Mouse (Mus musculus) bone marrow, adult 2 months (tissue): ENCODE data around the gene Thbs2. TPM values are rescaled to one million over a fixed set of nuclear protein-coding genes. Genes with fewer than 3 reads are reported as not detected.

Experiments
- H3K27ac ChIP-seq: fragments of 200-500 bp; 2 replicates; pipeline ENCODE4 v1.5.1; 2012; ENCODE audit warnings: low read depth, mild to moderate bottlenecking, control low read depth, inconsistent platforms, low read length; ENCODE audit not compliant: control insufficient read depth, poor library complexity, insufficient read depth
- H3K4me1 ChIP-seq: fragments of 200-500 bp; 2 replicates; pipeline ENCODE4 v1.6.1; 2011; ENCODE audit warnings: low read length; ENCODE audit not compliant: control insufficient read depth, insufficient read depth
- H3K4me3 ChIP-seq: fragments of 200-500 bp; replicated peaks from 2 replicates; pipeline ENCODE3; 2011; ENCODE audit warnings: mild to moderate bottlenecking, low read depth, low read length, control low read depth; ENCODE audit not compliant: control insufficient read depth
- CTCF ChIP-seq: fragments of 200-500 bp; IDR thresholded peaks from 2 replicates; pipeline ENCODE4 v1.5.1; 2011; ENCODE audit warnings: low read length, control low read depth; ENCODE audit not compliant: control insufficient read depth, insufficient read depth
- POLR2A ChIP-seq: fragments of 200-500 bp; IDR thresholded peaks from 2 replicates; pipeline ENCODE4 v1.6.1; 2011; ENCODE audit warnings: low read depth, mild to moderate bottlenecking, control low read depth, low read length, borderline replicate concordance; ENCODE audit not compliant: control insufficient read depth
- WGBS: fragments of 180-500 bp; shearing (Covaris S2); methylation state at CpG from one replicate; pipeline ENCODE4 v1.1.7; 2018; 5-methylcytosine and 5-hydroxymethylcytosine counted together
- polyA plus RNA-seq: library from polyadenylated mRNA; stranded (reverse); fragments of >200 nt; gene quantifications from 2 replicates; pipeline ENCODE4 v1.2.4, GENCODE M21; 2011; ENCODE audit warnings: low replicate concordance; ENCODE audit not compliant: missing spikeins, insufficient read depth, insufficient read length

The Thbs2 gene
- polyA plus RNA-seq, 1 experiment = 7.0 TPM

GRCm38 (mm10) chr17:14663366-14663765, 30.7 kb downstream of the Thbs2 start:
- WGBS = 75% methylated on average over 5 of the region's 5 CpGs
- H3K4me3 ChIP-seq = no peak overlapping the region

GRCm38 (mm10) chr17:14662409-14662808, 31.6 kb downstream of the Thbs2 start:
- TF ChIP-seq CTCF (no peak), POLR2A (no peak)
- no peak overlapping the region for H3K27ac ChIP-seq
- H3K4me3 ChIP-seq = no peak overlapping the region
- H3K4me1 ChIP-seq = no peaks in the 10 kb centered on the region
- WGBS = 78% methylated on average over 6 of the region's 6 CpGs

More at GRCm38 (mm10) chr17:14663366-14663765, 30.7 kb downstream of the Thbs2 start:
- H3K4me1 ChIP-seq = no peaks in the 10 kb centered on the region
- TF ChIP-seq CTCF = no peak
- no peak overlapping the region for H3K27ac ChIP-seq

- no peak overlapping the region for H3K4me3 ChIP-seq
- no peaks in the 10 kb centered on the region for H3K4me1 ChIP-seq
- no peak for TF ChIP-seq POLR2A
- no peak for TF ChIP-seq CTCF
- WGBS = 64% methylated on average over 4 of the region's 4 CpGs
- H3K27ac ChIP-seq = no peak overlapping the region
Measured at GRCm38 (mm10) chr17:14659746-14660145, 34.3 kb downstream of the Thbs2 start.

GRCm38 (mm10) chr17:14658123-14658522, 35.9 kb downstream of the Thbs2 start:
- WGBS = 64% methylated on average over 2 of the region's 2 CpGs
- H3K4me3 ChIP-seq = no peak overlapping the region
- H3K4me1 ChIP-seq = no peaks in the 10 kb centered on the region
- H3K27ac ChIP-seq = no peak overlapping the region
- TF ChIP-seq POLR2A = no peak
- no peak for TF ChIP-seq CTCF

- H3K4me3 ChIP-seq = no peak overlapping the region
- no peaks in the 10 kb centered on the region for H3K4me1 ChIP-seq
- H3K27ac ChIP-seq = no peak overlapping the region
- TF ChIP-seq CTCF (no peak), POLR2A (no peak)
Measured at GRCm38 (mm10) chr17:14657123-14657522, 36.9 kb downstream of the Thbs2 start.

- Histone ChIP-seq H3K27ac (no peak overlapping the region), H3K4me1 (no peaks in the 10 kb centered on the region), H3K4me3 (no peak overlapping the region)
- 67% methylated on average over 3 of the region's 3 CpGs for WGBS
- TF ChIP-seq POLR2A (no peak), CTCF (no peak)
Measured at GRCm38 (mm10) chr17:14654981-14655380, 39.1 kb downstream of the Thbs2 start.

- 67% methylated on average over 7 of the region's 7 CpGs for WGBS
- TF ChIP-seq POLR2A (no peak), CTCF (no peak)
- no peak overlapping the region for H3K4me3 ChIP-seq
- no peak overlapping the region for H3K27ac ChIP-seq
- no peaks in the 10 kb centered on the region for H3K4me1 ChIP-seq
Measured at GRCm38 (mm10) chr17:14652013-14652412, 42.0 kb downstream of the Thbs2 start.

- 77% methylated on average over 4 of the region's 4 CpGs for WGBS
- H3K4me1 ChIP-seq = no peaks in the 10 kb centered on the region
- H3K27ac ChIP-seq = no peak overlapping the region
- no peak overlapping the region for H3K4me3 ChIP-seq
- no peak for TF ChIP-seq CTCF
- TF ChIP-seq POLR2A = no peak
Measured at GRCm38 (mm10) chr17:14647996-14648640, 45.9 kb downstream of the Thbs2 start.

- TF ChIP-seq CTCF = no peak
- TF ChIP-seq POLR2A = no peak
- 69% methylated on average over 3 of the region's 3 CpGs for WGBS
Measured at GRCm38 (mm10) chr17:14643996-14644395, 50.0 kb downstream of the Thbs2 start.

More at GRCm38 (mm10) chr17:14643996-14644395, 50.0 kb downstream of the Thbs2 start:
- Histone ChIP-seq H3K27ac (no peak overlapping the region), H3K4me3 (no peak overlapping the region), H3K4me1 (no peaks in the 10 kb centered on the region)
